Mouse (Mus musculus) adrenal gland, adult 2 months (tissue): Measurements from ENCODE around the gene Rpl3l. TPM values are rescaled to one million over a fixed set of nuclear protein-coding genes. Genes with fewer than 3 reads are reported as not detected.

Experiments
- DNase-seq: peaks from one replicate; pipeline ENCODE4 v3.0.0; 2021
- polyA plus RNA-seq: library from polyadenylated mRNA; depleted of rRNA; stranded (reverse); fragments of >200 nt; gene quantifications from 2 replicates; pipeline ENCODE4 v1.2.3, GENCODE M21; 2012; rRNA removed
- total RNA-seq, 2 experiments: library from RNA; stranded (reverse); gene quantifications; 2 replicates each; pipeline ENCODE4 v1.2.3; 2021

Rpl3l gene
- total and polyA plus RNA-seq, 3 experiments = 0.28 TPM; not detected in 2

GRCm38 (mm10) chr17:24743896-24744295, 16.3 kb downstream of the Rpl3l start:
- DNase-seq = no peak

- no peak for DNase-seq
These were observed 16.8 kb downstream of the Rpl3l start for GRCm38 (mm10) chr17:24744381-24744780.

GRCm38 (mm10) chr17:24745526-24746497, 18.2 kb downstream of the Rpl3l start:
- DNase-seq = peak; percentile 79

GRCm38 (mm10) chr17:24746986-24747385, 19.4 kb downstream of the Rpl3l start:
- DNase-seq = no peak

GRCm38 (mm10) chr17:24751528-24751927, 23.9 kb downstream of the Rpl3l start:
- no peak for DNase-seq

- peak; percentile 66 for DNase-seq
These were observed 25.1 kb downstream of the Rpl3l start, which contains the start of gene Hs3st6 for GRCm38 (mm10) chr17:24752415-24753394. Gene Hs3st6 (plus strand): TSS chr17:24752988.

- DNase-seq = no peak
These were observed 29.8 kb downstream of the Rpl3l start for GRCm38 (mm10) chr17:24757394-24757793.

GRCm38 (mm10) chr17:24761121-24761520, 33.5 kb downstream of the Rpl3l start:
- no peak for DNase-seq

- no peak for DNase-seq
These were observed 37.6 kb downstream of the Rpl3l start for GRCm38 (mm10) chr17:24765016-24765905.

- no peak for DNase-seq
These were observed 38.8 kb downstream of the Rpl3l start for GRCm38 (mm10) chr17:24766266-24766875.

- DNase-seq = no peak
These were observed 41.5 kb downstream of the Rpl3l start for GRCm38 (mm10) chr17:24769146-24769545.

- DNase-seq = no peak
These were observed 45.6 kb downstream of the Rpl3l start for GRCm38 (mm10) chr17:24773241-24773640.

GRCm38 (mm10) chr17:24775173-24775572, 47.6 kb downstream of the Rpl3l start:
- no peak for DNase-seq

- no peak for DNase-seq
These were observed 49.5 kb downstream of the Rpl3l start for GRCm38 (mm10) chr17:24777073-24777472.

- no peak for DNase-seq
These were observed 53.2 kb downstream of the Rpl3l start for GRCm38 (mm10) chr17:24780821-24781220.

Other genes starting within 250 kb of the Rpl3l start
- 10 to 100 TPM; 25.6 to 26.0 TPM for gene Mlst8, start 248.7 kb upstream of the Rpl3l start, total RNA-seq
- gene Mlst8, start 248.7 kb upstream of the Rpl3l start, polyA plus RNA-seq = 44.5 and 61.7 TPM in 2 replicates
- 10 to 100 TPM; 19.4 to 28.7 TPM for gene Caskin1, start 239.2 kb upstream of the Rpl3l start, total RNA-seq
- 47.0 and 47.7 TPM in 2 replicates for gene Caskin1, start 239.2 kb upstream of the Rpl3l start, polyA plus RNA-seq
- 100 to 1,000 TPM in 1 of 2 experiments, 10 to 100 TPM in 1; 91.4 to 105 TPM for gene Traf7, start 199.9 kb upstream of the Rpl3l start, total RNA-seq
- 152 and 167 TPM in 2 replicates for gene Traf7, start 199.9 kb upstream of the Rpl3l start, polyA plus RNA-seq
- gene Rab26, start 193.6 kb upstream of the Rpl3l start, total RNA-seq = 1 to 10 TPM in 1 of 2 experiments, under 1 TPM in 1; 0.98 to 1.8 TPM
- 0.65 and 1.1 TPM in 2 replicates for gene Rab26, start 193.6 kb upstream of the Rpl3l start, polyA plus RNA-seq
- gene Pkd1, start 178.0 kb upstream of the Rpl3l start, total RNA-seq = 10 to 100 TPM; 34.3 to 40.5 TPM
- gene Pkd1, start 178.0 kb upstream of the Rpl3l start, polyA plus RNA-seq = 73.2 and 73.3 TPM in 2 replicates
- gene Tsc2, start 95.2 kb upstream of the Rpl3l start, total RNA-seq = 100 to 1,000 TPM in 1 of 2 experiments, 10 to 100 TPM in 1; 83.5 to 110 TPM
- 160 and 180 TPM in 2 replicates for gene Tsc2, start 95.2 kb upstream of the Rpl3l start, polyA plus RNA-seq
- 10 to 100 TPM in 1 of 2 experiments, 1 to 10 TPM in 1; 4.8 to 10.1 TPM for gene Nthl1, start 95.1 kb upstream of the Rpl3l start, total RNA-seq
- 9.4 and 13.8 TPM in 2 replicates for gene Nthl1, start 95.1 kb upstream of the Rpl3l start, polyA plus RNA-seq
- gene Slc9a3r2, start 77.5 kb upstream of the Rpl3l start, total RNA-seq = 10 to 100 TPM; 51.8 to 76.0 TPM
- 120 and 150 TPM in 2 replicates for gene Slc9a3r2, start 77.5 kb upstream of the Rpl3l start, polyA plus RNA-seq
- not detected for gene Npw, start 69.4 kb upstream of the Rpl3l start, total RNA-seq
- 0.60 and 2.4 TPM in 2 replicates for gene Npw, start 69.4 kb upstream of the Rpl3l start, polyA plus RNA-seq
- 10 to 100 TPM; 40.8 to 51.3 TPM for gene Zfp598, start 58.1 kb upstream of the Rpl3l start, total RNA-seq
- 86.0 and 99.0 TPM in 2 replicates for gene Zfp598, start 58.1 kb upstream of the Rpl3l start, polyA plus RNA-seq
- 1 to 10 TPM; 2.0 to 2.4 TPM for gene Syngr3, start 37.9 kb upstream of the Rpl3l start, total RNA-seq
- 2.1 and 5.3 TPM in 2 replicates for gene Syngr3, start 37.9 kb upstream of the Rpl3l start, polyA plus RNA-seq
- 10 to 100 TPM; 37.7 to 41.6 TPM for gene Gfer, start 31.7 kb upstream of the Rpl3l start, total RNA-seq
- gene Gfer, start 31.7 kb upstream of the Rpl3l start, polyA plus RNA-seq = 40.7 and 43.1 TPM in 2 replicates
- gene Noxo1, start 31.6 kb upstream of the Rpl3l start, total RNA-seq = 1 to 10 TPM; 2.8 to 6.4 TPM
- 4.9 and 9.4 TPM in 2 replicates for gene Noxo1, start 31.6 kb upstream of the Rpl3l start, polyA plus RNA-seq
- gene Tbl3, start 20.2 kb upstream of the Rpl3l start, total RNA-seq = 10 to 100 TPM; 27.9 to 41.1 TPM
- gene Tbl3, start 20.2 kb upstream of the Rpl3l start, polyA plus RNA-seq = 49.0 and 63.2 TPM in 2 replicates
- not detected for gene Rnf151, start 9.8 kb upstream of the Rpl3l start, total RNA-seq
- gene Rnf151, start 9.8 kb upstream of the Rpl3l start, polyA plus RNA-seq = 0.25 and 0.61 TPM in 2 replicates
- gene Rps2, start 9.7 kb upstream of the Rpl3l start, total RNA-seq = 100 to 1,000 TPM; 718 to 903 TPM
- gene Rps2, start 9.7 kb upstream of the Rpl3l start, polyA plus RNA-seq = 2,302 and 2,907 TPM in 2 replicates
- gene Ndufb10, start 3.3 kb upstream of the Rpl3l start, total RNA-seq = 100 to 1,000 TPM; 242 to 306 TPM
- 277 and 298 TPM in 2 replicates for gene Ndufb10, start 3.3 kb upstream of the Rpl3l start, polyA plus RNA-seq
- gene Msrb1, start 8.8 kb downstream of the Rpl3l start, total RNA-seq = 100 to 1,000 TPM in 1 of 2 experiments, 10 to 100 TPM in 1; 95.7 to 101 TPM
- 108 and 118 TPM in 2 replicates for gene Msrb1, start 8.8 kb downstream of the Rpl3l start, polyA plus RNA-seq
- gene Hs3st6, start 25.2 kb downstream of the Rpl3l start, total RNA-seq = 1 to 10 TPM; 1.8 to 1.9 TPM
- 7.5 TPM in 2 replicates for gene Hs3st6, start 25.2 kb downstream of the Rpl3l start, polyA plus RNA-seq
- 1 to 10 TPM in 1 of 2 experiments, under 1 TPM in 1; 0.86 to 1.5 TPM for gene Meiob, start 76.5 kb downstream of the Rpl3l start, total RNA-seq
- not detected in 2 replicates for gene Meiob, start 76.5 kb downstream of the Rpl3l start, polyA plus RNA-seq
- 100 to 1,000 TPM; 102 to 123 TPM for gene Hagh, start 112.3 kb downstream of the Rpl3l start, total RNA-seq
- 115 and 137 TPM in 2 replicates for gene Hagh, start 112.3 kb downstream of the Rpl3l start, polyA plus RNA-seq
- 10 to 100 TPM; 25.4 to 43.4 TPM for gene Fahd1, start 122.5 kb downstream of the Rpl3l start, total RNA-seq
- gene Fahd1, start 122.5 kb downstream of the Rpl3l start, polyA plus RNA-seq = 11.7 and 16.6 TPM in 2 replicates
- 1 to 10 TPM; 5.5 to 6.7 TPM for gene Igfals, start 138.2 kb downstream of the Rpl3l start, total RNA-seq
- 11.2 and 18.5 TPM in 2 replicates for gene Igfals, start 138.2 kb downstream of the Rpl3l start, polyA plus RNA-seq
- 10 to 100 TPM; 53.1 to 56.6 TPM for gene Nubp2, start 158.5 kb downstream of the Rpl3l start, total RNA-seq
- gene Nubp2, start 158.5 kb downstream of the Rpl3l start, polyA plus RNA-seq = 38.5 and 55.9 TPM in 2 replicates
- gene Spsb3, start 158.8 kb downstream of the Rpl3l start, total RNA-seq = 10 to 100 TPM; 30.8 to 33.1 TPM
- gene Spsb3, start 158.8 kb downstream of the Rpl3l start, polyA plus RNA-seq = 144 and 179 TPM in 2 replicates
- gene Eme2, start 167.3 kb downstream of the Rpl3l start, total RNA-seq = 10 to 100 TPM; 39.9 to 48.0 TPM
- 58.3 and 58.4 TPM in 2 replicates for gene Eme2, start 167.3 kb downstream of the Rpl3l start, polyA plus RNA-seq
- gene Mrps34, start 167.3 kb downstream of the Rpl3l start, total RNA-seq = 100 to 1,000 TPM; 130 to 150 TPM
- 547 and 570 TPM in 2 replicates for gene Mrps34, start 167.3 kb downstream of the Rpl3l start, polyA plus RNA-seq
- gene Nme3, start 168.7 kb downstream of the Rpl3l start, total RNA-seq = 10 to 100 TPM; 70.1 to 73.7 TPM
- gene Nme3, start 168.7 kb downstream of the Rpl3l start, polyA plus RNA-seq = 116 and 124 TPM in 2 replicates
- 100 to 1,000 TPM in 1 of 2 experiments, 10 to 100 TPM in 1; 86.6 to 129 TPM for gene Mapk8ip3, start 209.2 kb downstream of the Rpl3l start, total RNA-seq
- gene Mapk8ip3, start 209.2 kb downstream of the Rpl3l start, polyA plus RNA-seq = 205 and 241 TPM in 2 replicates
- 10 to 100 TPM; 26.7 to 39.1 TPM for gene Jpt2, start 232.9 kb downstream of the Rpl3l start, total RNA-seq
- gene Jpt2, start 232.9 kb downstream of the Rpl3l start, polyA plus RNA-seq = 2.3 and 4.6 TPM in 2 replicates